Mouse (Mus musculus) cerebellum, adult 9-11 months (tissue): Measurements from ENCODE around the gene Adamtsl5.

ENCODE experiments used
- DNase-seq: peaks from one replicate; pipeline ENCODE4 v3.0.0; 2022

Gene Adamtsl5

DNA sequence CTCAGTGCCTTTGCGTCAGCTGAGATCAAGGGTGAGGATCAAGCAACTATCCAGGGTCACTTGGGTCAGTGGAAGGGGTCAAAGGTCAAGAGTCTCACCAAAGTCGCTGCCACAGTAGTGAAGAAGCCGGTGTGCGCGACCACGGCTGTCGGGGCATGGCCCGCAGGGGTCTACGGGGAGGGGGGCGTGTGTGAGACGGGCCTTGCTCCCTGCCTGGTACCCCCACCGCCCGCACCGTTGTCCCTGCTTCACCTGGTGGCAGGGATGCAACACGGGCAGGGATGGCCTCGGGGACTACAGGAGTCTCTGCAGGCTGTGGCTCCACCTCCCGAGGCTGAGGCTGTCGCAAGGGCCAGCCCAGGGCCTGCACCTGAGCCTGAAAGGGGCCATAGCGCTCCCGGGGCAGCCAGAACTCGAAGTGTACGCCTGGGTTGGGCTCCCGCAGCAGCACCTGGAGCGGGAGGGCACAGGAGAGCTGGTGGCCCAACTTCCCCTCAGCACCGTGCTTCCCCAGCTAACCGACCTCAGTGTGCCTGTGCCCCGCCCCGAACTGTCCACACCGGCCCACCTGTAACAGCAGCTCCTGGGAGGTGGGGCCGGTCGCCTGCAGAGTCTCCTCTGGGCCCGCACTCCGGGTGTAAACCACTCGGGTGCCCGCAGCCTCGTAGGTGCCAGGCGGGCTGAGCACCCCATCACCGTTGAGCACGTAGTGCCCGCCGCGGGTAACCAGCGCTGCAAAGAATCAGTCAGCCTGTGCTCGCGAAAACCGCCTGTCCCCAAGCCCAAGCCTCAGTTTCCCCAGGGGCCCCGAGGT is 6.5 kb downstream of the Adamtsl5 start:
- no peak for DNase-seq

DNA sequence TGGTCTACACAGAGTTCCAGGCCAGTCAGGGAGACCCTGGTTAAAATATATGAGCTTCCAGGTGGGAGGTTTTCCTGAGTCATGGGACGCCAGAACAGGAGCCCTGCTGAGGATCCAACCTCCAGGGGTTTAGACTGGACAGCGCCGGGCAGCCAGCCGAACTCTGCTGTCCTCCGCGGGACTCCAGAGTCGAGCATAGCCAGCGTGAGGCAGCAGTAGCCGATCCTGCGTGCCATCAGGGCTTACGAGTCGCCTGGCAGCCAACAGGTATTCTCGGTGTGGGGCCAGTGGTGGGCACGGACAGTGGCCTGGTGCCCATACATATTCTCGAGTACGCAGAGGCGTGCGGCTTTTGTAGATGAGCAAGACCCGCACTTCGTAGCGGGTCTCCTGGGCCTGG is 7.2 kb downstream of the Adamtsl5 start:
- DNase-seq, result no peak

GRCm38 (mm10) chr10:80339941-80340750 is 8.1 kb downstream of the Adamtsl5 start:
- peak; percentile 81 for DNase-seq

DNA sequence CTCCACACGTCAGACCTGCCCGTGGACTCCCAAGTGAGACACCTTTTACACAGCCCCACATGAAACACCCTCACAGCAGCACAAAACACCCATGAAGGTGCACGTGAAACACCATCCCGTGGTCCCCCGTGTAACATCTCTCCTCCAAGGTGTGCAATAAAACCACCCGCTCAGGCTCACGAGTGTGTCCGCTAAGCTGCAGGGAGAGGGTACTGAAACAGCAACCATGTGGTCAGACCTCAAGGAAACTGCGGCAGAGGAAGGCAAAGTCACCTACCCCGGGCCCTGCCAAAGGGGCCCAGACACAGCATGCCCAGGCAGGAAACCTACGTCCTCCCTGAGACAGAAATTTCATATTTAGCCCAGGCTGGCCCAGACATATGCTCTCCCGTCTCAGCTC is 11.9 kb downstream of the Adamtsl5 start:
- DNase-seq, result no peak

GRCm38 (mm10) chr10:80332525-80332989 is 15.7 kb downstream of the Adamtsl5 start:
- peak; percentile 83 for DNase-seq

GRCm38 (mm10) chr10:80331636-80332524 is 16.3 kb downstream of the Adamtsl5 start:
- DNase-seq, result peak; percentile 82

DNA sequence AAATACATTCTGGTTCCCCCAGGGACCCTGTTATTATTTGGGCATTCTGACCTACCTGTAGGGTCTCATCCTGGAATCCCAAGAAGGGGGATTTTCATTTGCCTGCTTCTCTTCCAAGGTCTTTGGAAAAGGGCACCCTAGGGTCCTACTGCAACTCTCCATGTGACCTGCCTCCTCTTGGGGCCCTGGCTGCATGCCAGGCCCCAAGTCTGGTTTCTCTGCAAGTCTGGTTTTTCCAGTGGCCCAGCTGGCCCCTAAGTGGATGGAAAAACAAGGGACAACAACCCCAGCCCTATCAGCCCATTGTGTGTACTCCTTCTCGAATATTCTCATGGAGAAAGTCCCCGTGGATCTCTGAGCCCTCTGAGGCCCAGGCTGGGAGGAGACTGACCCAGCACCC is 17.3 kb downstream of the Adamtsl5 start:
- peak; percentile 66 for DNase-seq

DNA sequence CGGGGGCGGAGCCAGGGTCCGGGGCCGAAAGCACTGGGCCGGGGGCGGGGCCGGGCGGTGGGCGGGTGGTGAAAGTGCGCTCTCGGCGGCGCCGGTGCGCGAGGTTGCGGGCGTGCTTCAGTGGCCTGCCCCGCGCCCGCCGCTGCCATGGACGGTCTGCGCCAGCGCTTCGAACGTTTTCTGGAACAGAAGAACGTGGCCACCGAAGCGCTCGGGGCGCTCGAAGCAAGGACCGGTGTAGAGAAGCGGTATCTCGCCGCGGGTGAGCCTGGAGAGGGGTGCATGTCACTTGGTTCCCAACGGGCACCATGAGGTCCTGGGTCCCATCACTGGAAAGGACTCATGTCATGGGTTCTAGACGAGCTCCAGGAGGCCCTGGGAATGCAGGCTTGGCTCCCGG is 18.1 kb downstream of the Adamtsl5 start:
- no peak for DNase-seq

- peak; percentile 100 for DNase-seq
Observed at GRCm38 (mm10) chr10:80329273-80330081, 18.7 kb downstream of the Adamtsl5 start, which contains the start of the genes Pcsk4 and Reep6. Gene Pcsk4, minus strand, starts transcription at chr10:80329498. Gene Reep6, plus strand, starts transcription at chr10:80329953.

- DNase-seq, result no peak
Observed at GRCm38 (mm10) chr10:80325045-80325444, 23.2 kb downstream of the Adamtsl5 start.

DNA sequence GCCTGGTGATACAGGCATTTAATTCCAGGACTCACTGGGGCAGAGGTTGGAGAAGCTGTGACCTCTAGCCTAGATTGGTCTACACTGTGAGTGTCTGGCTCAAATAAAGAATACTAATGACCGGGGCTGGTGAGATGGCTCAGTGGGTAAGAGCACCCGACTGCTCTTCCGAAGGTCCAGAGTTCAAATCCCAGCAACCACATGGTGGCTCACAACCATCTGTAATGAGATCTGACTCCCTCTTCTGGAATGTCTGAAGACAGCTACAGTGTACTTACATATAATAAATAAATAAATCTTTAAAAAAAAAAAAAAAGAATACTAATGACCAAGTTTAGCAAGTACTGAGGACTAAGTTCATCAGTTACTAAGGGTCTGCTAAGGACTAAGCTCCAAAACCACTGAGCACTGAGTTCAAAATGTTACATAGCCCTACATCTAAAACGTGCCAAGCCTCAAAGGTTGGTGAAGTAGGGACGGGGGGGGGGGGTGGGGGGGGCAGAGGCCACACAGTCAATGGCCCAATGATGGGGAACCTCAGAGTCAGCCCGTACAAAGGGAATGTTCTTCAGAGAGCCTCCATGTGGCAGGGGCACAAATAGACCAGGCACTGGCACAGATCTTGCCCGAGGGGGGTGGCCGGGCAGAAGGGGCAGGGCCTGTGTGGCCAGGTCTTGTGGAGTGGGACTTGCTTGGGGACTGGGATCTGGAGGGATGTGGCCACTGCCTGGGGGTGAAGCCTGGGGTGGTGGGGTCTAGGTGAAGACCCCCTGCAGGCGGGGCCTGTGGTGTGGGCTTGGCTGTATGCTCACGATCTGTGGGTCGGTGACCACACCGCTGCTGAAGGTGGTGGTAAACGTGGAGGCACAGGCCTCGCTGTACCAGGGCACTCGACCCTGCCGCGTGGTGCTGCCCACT is 23.8 kb downstream of the Adamtsl5 start:
- DNase-seq, result peak; percentile 75

DNA sequence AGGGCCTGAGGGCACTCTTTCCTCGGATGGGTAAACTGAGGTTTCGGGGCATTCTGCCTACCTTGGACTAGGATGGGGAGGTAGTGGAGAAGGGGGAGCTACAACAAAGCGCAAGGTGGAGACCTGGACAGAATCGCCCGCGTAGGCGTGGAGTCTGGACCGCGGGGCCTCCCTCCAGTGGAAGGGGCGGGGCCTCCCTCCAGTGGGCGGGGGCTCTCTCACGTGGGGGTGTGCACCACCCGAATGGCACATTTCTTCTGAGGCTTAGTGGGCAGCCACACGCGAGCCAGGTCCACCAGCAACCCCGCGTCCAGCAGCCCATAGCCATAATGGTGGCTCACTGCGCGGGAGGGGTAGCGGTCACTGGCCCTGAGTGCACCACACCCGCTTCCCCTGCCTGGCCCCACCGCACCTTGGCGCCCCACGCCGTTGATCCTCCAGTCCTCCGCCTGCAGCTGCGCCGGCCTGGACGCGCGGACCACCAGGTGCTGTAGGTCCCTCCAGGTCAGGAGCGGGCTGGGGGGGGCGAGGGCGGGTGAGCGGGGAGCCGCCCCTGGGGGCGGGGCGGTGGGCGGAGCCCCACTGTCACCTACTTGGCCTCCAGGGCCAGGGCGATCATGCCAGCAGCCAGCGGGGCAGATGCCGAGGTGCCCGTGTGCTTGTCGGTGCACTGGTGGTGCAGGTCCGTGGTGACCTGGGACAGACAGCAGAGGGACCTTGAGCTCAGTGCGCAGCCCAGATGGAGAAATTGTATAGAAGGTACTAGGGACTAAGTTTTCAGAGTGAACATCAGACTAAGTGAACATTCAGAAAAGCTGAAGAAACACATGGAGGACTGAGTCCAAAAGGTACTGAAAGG is 24.7 kb downstream of the Adamtsl5 start:
- peak; percentile 84 for DNase-seq

GRCm38 (mm10) chr10:80322811-80323211 is 25.4 kb downstream of the Adamtsl5 start:
- peak; percentile 66 for DNase-seq

GRCm38 (mm10) chr10:80321670-80322581 is 26.3 kb downstream of the Adamtsl5 start:
- DNase-seq, result peak; percentile 70

DNA sequence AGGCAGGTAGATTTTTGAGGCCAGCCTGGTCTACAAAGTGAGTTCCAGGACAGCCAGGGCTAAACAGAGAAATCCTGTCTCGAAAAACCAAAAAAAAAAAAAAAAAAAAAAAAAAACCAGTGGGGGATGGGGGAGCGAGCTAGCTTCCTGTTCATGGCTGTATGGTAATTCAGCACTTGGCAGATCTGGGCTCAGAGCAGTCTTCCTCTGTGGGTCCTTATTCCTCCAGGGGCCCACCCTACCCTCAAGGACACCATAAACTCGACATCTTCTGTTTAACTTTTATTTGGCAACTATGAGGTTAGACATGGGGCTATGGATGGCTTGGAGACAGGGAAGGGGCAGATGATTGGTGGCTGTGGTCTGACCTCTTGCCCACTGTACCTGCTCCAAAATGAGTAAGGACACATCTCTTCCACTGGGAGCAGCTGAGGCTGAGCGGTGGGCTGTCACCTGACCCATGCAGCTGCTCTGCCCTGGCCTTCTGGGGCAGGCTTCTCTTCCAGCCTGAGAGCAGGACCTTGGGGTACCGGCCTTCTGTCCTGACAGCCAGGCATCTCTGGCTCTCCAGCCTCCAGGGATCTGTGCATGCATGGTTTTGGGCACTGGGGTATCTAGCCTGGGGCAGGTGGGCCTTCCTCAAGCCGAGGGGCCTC is 27.1 kb downstream of the Adamtsl5 start:
- DNase-seq, result no peak

DNA sequence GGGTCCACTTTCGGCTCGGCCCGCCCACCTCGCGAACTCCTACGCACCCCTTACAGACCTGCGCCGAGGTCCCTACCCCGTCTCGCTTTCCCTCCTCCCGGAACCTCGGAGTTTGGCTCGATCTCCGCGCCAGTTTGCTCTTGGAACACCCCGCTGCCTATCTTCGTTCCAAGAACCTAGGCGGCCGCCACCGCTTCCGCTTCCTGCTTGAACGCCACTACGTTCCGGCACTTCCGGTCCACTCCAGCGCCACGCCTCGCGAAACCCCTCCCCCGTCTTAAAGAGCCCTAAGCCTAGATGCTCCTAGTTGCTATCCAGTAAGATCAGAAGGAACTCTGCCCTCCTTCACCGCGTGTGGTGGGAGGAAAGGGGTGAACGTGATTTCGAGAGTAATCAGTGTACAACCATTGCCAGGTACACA is 27.9 kb downstream of the Adamtsl5 start, which contains the start of gene 2310011J03Rik:
TSS of gene 2310011J03Rik (minus strand) at position 198 of the 421 bp plus-strand sequence.
- peak; percentile 91 for DNase-seq

- no peak for DNase-seq
Observed at GRCm38 (mm10) chr10:80317011-80317410, 31.2 kb downstream of the Adamtsl5 start.

DNA sequence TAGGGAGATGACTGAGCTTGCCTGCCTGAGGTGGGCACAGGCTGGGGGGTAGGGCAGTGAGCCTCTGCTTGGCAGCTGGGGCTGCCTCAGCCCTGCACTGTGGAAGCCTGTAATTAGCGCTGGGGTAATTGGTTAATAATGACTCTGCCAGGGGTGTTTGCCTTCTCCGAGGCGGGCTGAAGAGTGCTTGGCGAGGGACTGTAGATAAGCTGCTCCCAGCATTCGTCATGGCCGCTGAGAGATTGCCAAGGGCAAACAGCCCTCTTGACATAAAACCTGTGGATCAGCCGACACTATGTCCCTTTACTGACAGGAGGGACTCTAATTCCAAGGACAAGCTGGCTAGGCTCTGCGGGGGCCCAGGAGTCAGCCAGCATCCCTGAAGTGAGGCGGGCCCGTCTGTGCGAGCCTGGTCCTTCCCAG is 31.8 kb downstream of the Adamtsl5 start:
- DNase-seq, result no peak
